Mouse (Mus musculus) MEL (cell line): Measurements from ENCODE around the gene Dgkh. TPM values are rescaled to one million over a fixed set of nuclear protein-coding genes. Genes with fewer than 3 reads are reported as not detected.

Source experiments
- DNase-seq: peaks from one replicate; pipeline ENCODE4 v3.0.0; 2011; ENCODE audit warnings: low read depth, low spot score
- H3K27ac ChIP-seq: 2 replicates; pipeline ENCODE4 v1.5.1; 2012; ENCODE audit warnings: low read depth, mild to moderate bottlenecking, control low read depth, low read length, moderate library complexity; ENCODE audit not compliant: control insufficient read depth
- H3K27me3 ChIP-seq, 2 experiments: fragments of 150-350 bp in 1 of 2; sonication (generic) in 1 of 2; 2 replicates each; pipeline ENCODE4 v1.6.1; 2012; ENCODE audit warnings: low read length in 2 of 2, mild to moderate bottlenecking in 2 of 2, improper control_type of control experiment in 1 of 2, moderate library complexity in 1 of 2; ENCODE audit not compliant: insufficient read depth in 2 of 2, control insufficient read depth in 1 of 2
- H3K36me3 ChIP-seq, 2 experiments: 2 replicates each; pipeline ENCODE4 v1.6.1; 2012 to 2014; ENCODE audit warnings: low read length in 2 of 2, improper control_type of control experiment in 1 of 2, inconsistent platforms in 1 of 2, mild to moderate bottlenecking in 1 of 2; ENCODE audit not compliant: insufficient read depth in 2 of 2, control insufficient read depth in 1 of 2
- H3K4me1 ChIP-seq, 2 experiments: fragments of 150-350 bp in 1 of 2; sonication (generic) in 1 of 2; 2 replicates each; pipeline ENCODE4 v1.6.1; 2012; ENCODE audit warnings: low read length in 2 of 2, improper control_type of control experiment in 1 of 2, mild to moderate bottlenecking in 1 of 2; ENCODE audit not compliant: insufficient read depth in 2 of 2, control insufficient read depth in 1 of 2
- H3K4me3 ChIP-seq, 2 experiments: fragments of 150-350 bp in 1 of 2; sonication (generic) in 1 of 2; 2 replicates each; pipeline ENCODE4 v1.5.1; 2012; ENCODE audit warnings: low read depth in 2 of 2, low read length in 2 of 2, mild to moderate bottlenecking in 2 of 2, moderate library complexity in 2 of 2, control low read depth in 1 of 2, improper control_type of control experiment in 1 of 2; ENCODE audit not compliant: control insufficient read depth in 1 of 2, insufficient read depth in 1 of 2
- H3K79me2 ChIP-seq: 2 replicates; pipeline ENCODE4 v1.6.1; 2012; ENCODE audit warnings: mild to moderate bottlenecking, low read length, moderate library complexity; ENCODE audit not compliant: control insufficient read depth, poor library complexity, insufficient read depth
- H3K9ac ChIP-seq: 2 replicates; pipeline ENCODE4 v1.6.1; 2012; ENCODE audit warnings: low read depth, mild to moderate bottlenecking, control low read depth, low read length, moderate library complexity; ENCODE audit not compliant: control insufficient read depth, poor library complexity, severe bottlenecking
- H3K9me3 ChIP-seq: fragments of 150-350 bp; sonication (generic); replicated peaks from 2 replicates; pipeline ENCODE4 v1.6.1; 2012; ENCODE audit warnings: mild to moderate bottlenecking, low read length, improper control_type of control experiment, moderate library complexity; ENCODE audit not compliant: insufficient read depth
- BHLHE40 ChIP-seq: IDR thresholded peaks from 2 replicates; pipeline ENCODE4 v1.6.1; 2012; ENCODE audit warnings: low read depth, mild to moderate bottlenecking, inconsistent platforms, low read length, improper control_type of control experiment, borderline replicate concordance
- CHD1 ChIP-seq: IDR thresholded peaks from 2 replicates; pipeline ENCODE4 v1.6.1; 2012; ENCODE audit warnings: low read depth, mild to moderate bottlenecking, inconsistent platforms, low read length, improper control_type of control experiment
- CHD2 ChIP-seq: IDR thresholded peaks from 2 replicates; pipeline ENCODE4 v1.6.1; 2011; ENCODE audit warnings: low read length, improper control_type of control experiment
- EP300 ChIP-seq, 2 experiments: IDR thresholded peaks; 2 replicates each; pipeline ENCODE4 v1.6.1; 2011; ENCODE audit warnings: improper control_type of control experiment in 2 of 2, low read length in 2 of 2, low read depth in 1 of 2, mild to moderate bottlenecking in 1 of 2
- ETS1 ChIP-seq: IDR thresholded peaks from 2 replicates; pipeline ENCODE4 v1.6.1; 2012; ENCODE audit warnings: low read depth, mild to moderate bottlenecking, inconsistent platforms, low read length, improper control_type of control experiment, moderate library complexity
- JUND ChIP-seq: IDR thresholded peaks from 2 replicates; pipeline ENCODE4 v1.6.1; 2011; ENCODE audit warnings: low read depth, mild to moderate bottlenecking, improper control_type of control experiment, low read length
- MAZ ChIP-seq: IDR thresholded peaks from 2 replicates; pipeline ENCODE4 v1.6.1; 2012; ENCODE audit warnings: low read depth, mild to moderate bottlenecking, inconsistent platforms, low read length, improper control_type of control experiment
- MXI1 ChIP-seq: IDR thresholded peaks from 2 replicates; pipeline ENCODE4 v1.6.1; 2011; ENCODE audit warnings: mild to moderate bottlenecking, low read depth, low read length, improper control_type of control experiment
- POLR2AphosphoS2 ChIP-seq: IDR thresholded peaks from 2 replicates; pipeline ENCODE4 v1.6.1; 2011; ENCODE audit warnings: low read length, improper control_type of control experiment
- POLR2AphosphoS5 ChIP-seq: IDR thresholded peaks from 2 replicates; pipeline ENCODE4 v1.6.1; 2012; ENCODE audit warnings: low read depth, borderline replicate concordance, mild to moderate bottlenecking, inconsistent platforms, low read length, moderate library complexity, mixed read lengths
- RAD21 ChIP-seq: IDR thresholded peaks from 2 replicates; pipeline ENCODE4 v1.6.1; 2011; ENCODE audit warnings: mild to moderate bottlenecking, low read depth, low read length, improper control_type of control experiment
- RCOR1 ChIP-seq: IDR thresholded peaks from 2 replicates; pipeline ENCODE4 v1.6.1; 2012; ENCODE audit warnings: low read depth, mild to moderate bottlenecking, inconsistent platforms, low read length, improper control_type of control experiment
- SIN3A ChIP-seq: IDR thresholded peaks from 2 replicates; pipeline ENCODE4 v1.6.1; 2012; ENCODE audit warnings: low read length, improper control_type of control experiment, inconsistent platforms
- TBP ChIP-seq: IDR thresholded peaks from 2 replicates; pipeline ENCODE4 v1.8.0; 2011; ENCODE audit warnings: low read depth, low read length, improper control_type of control experiment
- USF2 ChIP-seq, 2 experiments: IDR thresholded peaks; 2 replicates each; pipeline ENCODE4 v1.6.1; 2011 to 2012; ENCODE audit warnings: improper control_type of control experiment in 2 of 2, low read length in 2 of 2, borderline replicate concordance in 1 of 2, inconsistent platforms in 1 of 2, low read depth in 1 of 2, mild to moderate bottlenecking in 1 of 2; ENCODE audit not compliant: insufficient read depth in 1 of 2
- ZMIZ1 ChIP-seq: IDR thresholded peaks from 2 replicates; pipeline ENCODE4 v1.6.1; 2012; ENCODE audit warnings: low read depth, mild to moderate bottlenecking, inconsistent platforms, low read length, improper control_type of control experiment, moderate library complexity
- polyA plus RNA-seq, 2 experiments: library from polyadenylated mRNA; stranded (reverse) in 1 of 2; unstranded in 1 of 2; fragments of >175 nt in 1 of 2; fragments of >200 nt in 1 of 2; gene quantifications; 2 replicates each; pipeline versions ENCODE4 v1.2.1 to v1.2.4; 2012; ENCODE audit warnings: low replicate concordance in 2 of 2, low read depth in 1 of 2; ENCODE audit not compliant: insufficient read length in 2 of 2, insufficient read depth in 1 of 2, missing spikeins in 1 of 2
- total RNA-seq: library from RNA; depleted of rRNA; stranded (reverse); fragments of 300-350 nt; gene quantifications from 2 replicates; pipeline ENCODE4 v1.2.3, GENCODE M21; 2012

Gene Dgkh
- total and polyA plus RNA-seq, 3 experiments, result under 0.01 TPM; not detected in 2

GRCm38 (mm10) chr14:78692602-78693001 is 40.0 kb downstream of the Dgkh start:
- Histone ChIP-seq H3K9ac (no peak overlapping the region), H3K36me3 (no peaks in the 10 kb centered on the region), H3K27me3 (no peaks in the 10 kb centered on the region), H3K27ac (no peak overlapping the region), H3K79me2 (no peaks in the 10 kb centered on the region), H3K4me3 (no peak overlapping the region), H3K9me3 (no peaks in the 10 kb centered on the region), H3K4me1 (no peaks in the 10 kb centered on the region)
- DNase-seq, result no peak
- TF ChIP-seq JUND (no peak), MAZ (no peak), CHD1 (no peak), EP300 (IDR thresholded peaks at IDR 0.05; ENCODE audit: low read depth in 1 of 2, low read length in 2 of 2) (no peak), ETS1 (no peak), POLR2AphosphoS2 (no peak), POLR2AphosphoS5 (no peak), RCOR1 (no peak), BHLHE40 (no peak), TBP (no peak), ZMIZ1 (no peak)

DNA sequence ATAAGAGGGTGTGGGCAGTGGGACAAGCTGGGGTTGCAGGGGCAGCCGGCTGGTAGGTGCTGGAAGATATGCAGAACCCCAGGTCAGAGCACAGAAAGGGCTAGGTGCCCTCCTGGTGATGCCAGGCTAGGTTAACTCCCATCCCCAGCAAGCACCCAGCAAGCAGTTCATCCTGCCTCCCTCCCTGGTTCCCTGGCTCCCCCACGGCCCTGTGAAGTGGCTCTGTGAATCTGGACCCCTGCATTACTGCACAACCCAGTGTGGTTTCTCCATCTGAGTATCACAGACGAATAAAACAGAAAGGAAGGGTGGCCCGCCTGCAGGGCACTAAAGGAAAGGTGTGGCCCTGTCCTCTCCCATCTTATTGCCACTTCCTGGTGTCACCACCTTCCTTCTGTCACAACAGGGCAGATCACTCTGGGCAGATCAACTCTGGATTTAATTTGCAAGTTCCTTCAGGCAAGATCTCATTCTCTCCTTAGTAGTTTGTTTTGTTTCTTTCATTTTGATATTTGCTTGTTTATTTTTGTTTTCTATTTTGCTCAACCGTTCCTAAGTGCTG is 40.6 kb downstream of the Dgkh start:
- Histone ChIP-seq H3K27me3 (no peaks in the 10 kb centered on the region), H3K9ac (no peak overlapping the region), H3K4me1 (no peaks in the 10 kb centered on the region), H3K4me3 (no peak overlapping the region), H3K36me3 (no peaks in the 10 kb centered on the region), H3K27ac (no peak overlapping the region), H3K79me2 (no peaks in the 10 kb centered on the region), H3K9me3 (no peaks in the 10 kb centered on the region)
- TF ChIP-seq CHD2, result no peak
- no peak for TF ChIP-seq MXI1
- DNase-seq, result no peak

GRCm38 (mm10) chr14:78690883-78691282 is 41.7 kb downstream of the Dgkh start:
- no peak for TF ChIP-seq RAD21
- TF ChIP-seq USF2 (IDR thresholded peaks at IDR 0.05; ENCODE audit: borderline replicate concordance in 1 of 2, insufficient read depth in 1 of 2, low read depth in 1 of 2, low read length in 2 of 2), result no peak
- no peak for TF ChIP-seq EP300 (IDR thresholded peaks at IDR 0.05; ENCODE audit: low read depth in 1 of 2, low read length in 2 of 2)
- no peak for TF ChIP-seq SIN3A

More at GRCm38 (mm10) chr14:78690883-78691282, 41.7 kb downstream of the Dgkh start:
- Histone ChIP-seq H3K27me3 (no peaks in the 10 kb centered on the region), H3K4me3 (no peak overlapping the region), H3K79me2 (no peaks in the 10 kb centered on the region), H3K9ac (no peak overlapping the region), H3K36me3 (no peaks in the 10 kb centered on the region), H3K9me3 (no peaks in the 10 kb centered on the region), H3K4me1 (no peaks in the 10 kb centered on the region), H3K27ac (no peak overlapping the region)
- no peak for DNase-seq
